Mouse (Mus musculus) megakaryocyte-erythroid progenitor cell, adult 5-6 weeks (primary cell): ENCODE results near the gene Gpr101. TPM values are rescaled to one million over a fixed set of nuclear protein-coding genes. Genes with fewer than 3 reads are reported as not detected.

Source experiments
- ATAC-seq: replicated peaks from 2 replicates; pipeline ENCODE4 v1.8.0; 2016; ENCODE audit warnings: mild to moderate bottlenecking, inconsistent platforms; ENCODE audit not compliant: severe bottlenecking, poor library complexity, low FRiP score, low TSS enrichment
- total RNA-seq, 2 experiments: library from RNA; stranded (forward) in 1 of 2; stranded (reverse) in 1 of 2; fragments of 200-1000, 215-1000 nt in 1 of 2; fragments of >200 nt in 1 of 2; fragmentation: Nextera tagmentation in 1 of 2; gene quantifications; 2 replicates each; pipeline ENCODE4 v1.2.3; 2014 to 2017

Gpr101 gene
- not detected in 2 replicates for total RNA-seq (2014; fragmentation: Nextera tagmentation)
- not detected in 2 replicates for total RNA-seq (2017)

- ATAC-seq = no peak
Measured at GRCm38 (mm10) chrX:57503634-57504033, at the start of gene Gpr101. TSS of gene Gpr101 (minus strand) at chrX:57503757.

GRCm38 (mm10) chrX:57521117-57522095 is 17.8 kb upstream of the Gpr101 start:
- no peak for ATAC-seq

- ATAC-seq = no peak
Measured at GRCm38 (mm10) chrX:57506247-57506646, 2.7 kb upstream of the Gpr101 start.

Other genes starting within 250 kb of the Gpr101 start
- 8.5 and 11.1 TPM in 2 replicates for gene Arhgef6, start 165.0 kb downstream of the Gpr101 start, total RNA-seq (2014; fragmentation: Nextera tagmentation)
- gene Arhgef6, start 165.0 kb downstream of the Gpr101 start, total RNA-seq (2017) = 8.9 and 13.7 TPM in 2 replicates
- 54.2 and 90.5 TPM in 2 replicates for gene Rbmx, start 110.7 kb downstream of the Gpr101 start, total RNA-seq (2014; fragmentation: Nextera tagmentation)
- gene Rbmx, start 110.7 kb downstream of the Gpr101 start, total RNA-seq (2017) = 59.0 and 72.1 TPM in 2 replicates
- not detected in 2 replicates for gene Gm364, start 94.6 kb downstream of the Gpr101 start, total RNA-seq (2014; fragmentation: Nextera tagmentation)
- gene Gm364, start 94.6 kb downstream of the Gpr101 start, total RNA-seq (2017) = not detected in 2 replicates